Mouse (Mus musculus) megakaryocyte, embryonic 14.5 days (primary cell): ENCODE data around the gene Limk1.

ENCODE experiments used
- FLI1 ChIP-seq: IDR thresholded peaks from 2 replicates; pipeline ENCODE4 v1.6.1; 2012; ENCODE audit warnings: low read length, inconsistent platforms, mixed read lengths
- GATA1 ChIP-seq: IDR thresholded peaks from 3 replicates; pipeline ENCODE4 v1.6.1; 2012; ENCODE audit warnings: mixed read lengths, low read length, inconsistent platforms, borderline replicate concordance

DNA sequence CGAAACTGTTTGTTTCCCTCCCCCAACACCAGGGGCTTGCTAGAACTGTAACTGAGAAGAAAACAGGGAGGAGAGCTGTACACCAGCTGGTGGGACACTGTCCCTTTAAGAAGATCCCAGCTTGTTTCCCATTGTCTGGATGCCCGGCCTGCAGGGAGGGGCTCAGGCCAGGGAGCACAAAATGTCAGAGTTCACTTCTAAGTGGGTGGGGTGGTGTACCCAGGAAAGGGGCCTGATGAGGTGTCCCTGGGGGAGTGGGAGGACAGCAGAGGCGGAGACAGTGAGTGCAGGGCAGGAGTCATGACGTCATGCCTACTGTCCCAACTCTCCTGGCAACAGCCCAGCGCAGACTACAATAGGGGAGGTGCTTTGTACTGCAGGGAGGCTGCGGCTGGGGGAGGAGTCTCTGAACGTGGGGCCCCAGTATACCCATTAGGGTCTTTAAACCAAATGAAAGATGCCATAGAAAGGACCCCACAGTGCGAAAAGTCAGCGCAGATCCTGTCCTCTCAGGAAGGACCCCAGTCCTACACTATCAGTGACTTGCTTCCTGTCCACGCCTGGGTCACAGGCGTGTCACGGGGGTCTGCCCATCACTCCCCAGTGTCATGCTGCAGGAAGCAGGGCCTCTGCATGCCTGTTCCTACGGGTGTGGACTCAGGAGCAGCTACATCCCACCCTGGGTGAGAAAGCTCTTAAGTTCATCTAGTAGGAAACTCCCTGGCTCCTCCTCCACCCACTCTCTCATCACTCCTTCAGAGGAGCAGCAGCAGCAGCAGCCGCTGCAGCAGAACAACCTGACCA lies 12.2 kb downstream of the Limk1 start:
- TF ChIP-seq GATA1 (no peak), FLI1 (no peak)
